Comparison of ENCODE assay signal across 11 mouse cellular contexts in the genomic region with DNA sequence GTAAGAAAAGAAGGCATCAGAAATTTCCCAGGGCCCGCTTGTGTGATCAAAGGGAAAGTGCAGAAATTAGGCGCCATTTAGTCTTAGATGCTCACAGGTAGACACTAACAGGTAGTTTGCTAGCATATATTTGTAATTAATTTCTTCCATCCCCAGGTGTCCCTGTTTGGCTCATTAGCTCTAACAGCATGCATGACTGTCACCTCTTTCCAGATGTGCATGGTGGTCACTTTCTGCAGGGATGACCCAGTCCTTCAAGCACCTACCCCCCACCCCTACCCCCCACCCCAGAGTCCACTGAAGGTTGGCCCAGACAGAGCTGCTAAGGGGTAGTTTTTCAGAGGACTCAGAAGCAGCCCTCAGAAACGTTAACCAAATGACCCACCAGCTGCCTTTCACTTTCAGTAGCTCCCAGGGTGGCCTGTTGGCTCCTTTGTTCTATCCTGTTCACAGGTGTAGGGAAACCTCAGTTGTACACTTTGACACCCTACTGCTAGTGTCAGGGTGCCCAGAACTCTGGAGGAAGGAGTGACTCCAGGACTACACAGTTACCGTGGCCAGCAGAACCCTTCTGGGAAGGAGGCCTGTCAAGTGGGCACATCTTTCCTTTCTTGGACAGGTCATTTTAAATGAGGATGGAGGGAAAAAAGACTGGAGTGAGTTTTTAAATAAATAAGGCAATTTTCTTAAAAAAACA. TPM values are rescaled to one million over a fixed set of nuclear protein-coding genes. Genes with fewer than 3 reads are reported as not detected.
DNase-seq lines count a peak whose midpoint lies in the region; ATAC-seq and TF ChIP-seq lines count a peak whose summit lies in the region.
"Had no signal": no experiment of that assay in that cellular context is flagged by ENCODE, and none has a peak within 500 bp of the region (broad histone marks: within the 10 kb centered on the region; RNA-seq: fewer than 3 reads in every experiment).

No protein-coding gene starts in this region.

- 41% methylated on average over 4 of the region's 4 CpGs for WGBS in heart, embryonic 13.5 days
- WGBS in hindbrain, embryonic 14.5 days, result 33% methylated on average over 4 of the region's 4 CpGs
- 40% methylated on average over 4 of the region's 4 CpGs for WGBS in midbrain, embryonic 10.5 days

- peak overlapping the region; percentile 77 for H3K9ac ChIP-seq in heart, embryonic 13.5 days
- 0 out of 2 replicates have a peak overlapping the region, but pooled peaks have one; percentile 56 for H3K9ac ChIP-seq in hindbrain, embryonic 14.5 days

- intact Hi-C loops in left cerebral cortex, postnatal 36 days (cut with DNase I), result no loop called here

- peak overlapping the region; percentile 54 for H3K4me3 ChIP-seq in heart, embryonic 13.5 days
- peak overlapping the region; percentile 46; the same call in 1 of the 2 replicates for H3K4me3 ChIP-seq in cortical plate, adult 2 months (ENCODE audit: insufficient read depth, low read length)
- peak overlapping the region; percentile 33 for H3K4me3 ChIP-seq in hindbrain, embryonic 14.5 days (replicated peaks; ENCODE audit: low read length)
- peak overlapping the region; percentile 50 for H3K4me3 ChIP-seq in midbrain, embryonic 10.5 days

- no peak overlapping the region for H3K27ac ChIP-seq in heart, embryonic 13.5 days (replicated peaks)
- H3K27ac ChIP-seq in cortical plate, adult 2 months (ENCODE audit: insufficient read depth, low read length), result no peak overlapping the region
- no peak overlapping the region for H3K27ac ChIP-seq in hindbrain, embryonic 14.5 days
- peak overlapping the region; percentile 75 for H3K27ac ChIP-seq in midbrain, embryonic 10.5 days (replicated peaks)

- TF ChIP-seq CTCF in cortical plate, adult 2 months (IDR thresholded peaks at IDR 0.05; ENCODE audit: extremely low read depth, insufficient read depth, low read length), result no peak

- no peak for DNase-seq in heart, postnatal 4 days
- no peak for DNase-seq in hindbrain, embryonic 14.5 days (ENCODE audit: low spot score)
- DNase-seq in midbrain, embryonic 10.5 days (ENCODE audit: low spot score), result no peak
- no peak for DNase-seq in T-cell, adult 2 months (ENCODE audit: low spot score)
- DNase-seq in left cerebral cortex, postnatal 36 days (ENCODE audit: low spot score in 2 of 2), result no peak
- no peak for DNase-seq in cerebellum, postnatal 10 days
- DNase-seq: gastrocnemius, postnatal 10 days; layer of hippocampus, postnatal 36 days; thymus, postnatal 4 days had no signal

- peak overlapping the region; percentile 86 for H3K4me2 ChIP-seq in heart, embryonic 13.5 days
- peak overlapping the region; percentile 63 for H3K4me2 ChIP-seq in hindbrain, embryonic 14.5 days (replicated peaks)

- no peaks in the 10 kb centered on the region for H3K9me3 ChIP-seq in heart, embryonic 13.5 days
- H3K9me3 ChIP-seq in hindbrain, embryonic 14.5 days (ENCODE audit: control insufficient read depth, low read length), result no peaks in the 10 kb centered on the region
- no peaks in the 10 kb centered on the region for H3K9me3 ChIP-seq in midbrain, embryonic 10.5 days (replicated peaks)

- ATAC-seq in heart, embryonic 13.5 days (ENCODE audit: extremely low read depth, insufficient number of reproducible peaks, low FRiP score, low TSS enrichment), result no peak
- peak; percentile 22; the same call in 1 of the 2 replicates for ATAC-seq in hindbrain, embryonic 14.5 days (ENCODE audit: low FRiP score)

- TF ChIP-seq POLR2A in cortical plate, adult 2 months (IDR thresholded peaks at IDR 0.05; ENCODE audit: extremely low read depth, insufficient read depth, low read length), result no peak

- H3K4me1 ChIP-seq in heart, embryonic 13.5 days, result peaks cover 14% of the 10 kb centered on the region; the same call in 1 of the 2 replicates
- peaks cover 2% of the 10 kb centered on the region; the same call in 1 of the 2 replicates for H3K4me1 ChIP-seq in cortical plate, adult 2 months (ENCODE audit: control insufficient read depth, insufficient read depth, low read length)
- H3K4me1 ChIP-seq in hindbrain, embryonic 14.5 days (replicated peaks; ENCODE audit: control insufficient read depth, insufficient read depth, low read length), result peaks cover 19% of the 10 kb centered on the region; the same call in 1 of the 2 replicates
- peaks cover 32% of the 10 kb centered on the region for H3K4me1 ChIP-seq in midbrain, embryonic 10.5 days

- H3K27me3 ChIP-seq in heart, embryonic 13.5 days (replicated peaks), result peaks cover 11% of the 10 kb centered on the region; the same call in 1 of the 2 replicates
- H3K27me3 ChIP-seq in hindbrain, embryonic 14.5 days (ENCODE audit: control insufficient read depth, insufficient read depth, low read length), result peaks cover 5% of the 10 kb centered on the region
- peaks cover 57% of the 10 kb centered on the region for H3K27me3 ChIP-seq in midbrain, embryonic 10.5 days (ENCODE audit: low read depth, poor library complexity, severe bottlenecking)

- H3K36me3 ChIP-seq in heart, embryonic 13.5 days, result no peaks in the 10 kb centered on the region
- H3K36me3 ChIP-seq in hindbrain, embryonic 14.5 days (replicated peaks; ENCODE audit: control insufficient read depth, insufficient read depth), result no peaks in the 10 kb centered on the region
- H3K36me3 ChIP-seq in midbrain, embryonic 10.5 days, result no peaks in the 10 kb centered on the region

RNA-seq across cellular contexts. Expression of a gene that starts 43.2 kb away (rescaled TPM):
- 24.9 and 25.9 TPM in 2 replicates for polyA plus RNA-seq in heart, embryonic 13.5 days (2015; fragmentation: Nextera tagmentation; extraction: Ambion mirVana)
- total RNA-seq in heart, postnatal 4 days (2021), result 10 to 100 TPM; 13.3 TPM
- polyA plus RNA-seq in cortical plate, adult 2 months (2012; rRNA removed), result 36.6 and 37.2 TPM in 2 replicates
- 35.3 and 44.8 TPM in 2 replicates for polyA plus RNA-seq in hindbrain, embryonic 14.5 days (2014; fragmentation: Nextera tagmentation; extraction: Ambion mirVana)
- polyA plus RNA-seq in midbrain, embryonic 10.5 days (2016; fragmentation: Nextera tagmentation; extraction: Ambion mirVana), result 54.0 and 55.7 TPM in 2 replicates
- total RNA-seq in left cerebral cortex, postnatal 36 days (2021), result 10 to 100 TPM; 19.3 to 23.6 TPM
